Mouse (Mus musculus): ENCODE measurements around the gene Ppil3.

Gene Ppil3

GRCm38 (mm10) chr1:58445143-58445722 lies at the start of gene Ppil3, which contains the start of gene Nif3l1:
TSS of gene Ppil3 (minus strand) at chr1:58445486.
TSS of gene Nif3l1 (plus strand) at chr1:58445151.
- DNase-seq (ENCODE audit: low spot score), result peak; percentile 89

- no peak for DNase-seq (ENCODE audit: low spot score)
Measured at GRCm38 (mm10) chr1:58482647-58483046, 37.4 kb upstream of the Ppil3 start.

- DNase-seq (ENCODE audit: low spot score), result no peak
Measured at GRCm38 (mm10) chr1:58475662-58476061, 30.4 kb upstream of the Ppil3 start.

- no peak for DNase-seq (ENCODE audit: low spot score)
Measured at GRCm38 (mm10) chr1:58465561-58465960, 20.3 kb upstream of the Ppil3 start.

GRCm38 (mm10) chr1:58465042-58465441 lies 19.8 kb upstream of the Ppil3 start:
- DNase-seq (ENCODE audit: low spot score), result no peak

- no peak for DNase-seq (ENCODE audit: low spot score)
Measured at GRCm38 (mm10) chr1:58463935-58464334, 18.6 kb upstream of the Ppil3 start.

GRCm38 (mm10) chr1:58460566-58460965 lies 15.3 kb upstream of the Ppil3 start:
- no peak for DNase-seq (ENCODE audit: low spot score)

- DNase-seq (ENCODE audit: low spot score), result no peak
Measured at GRCm38 (mm10) chr1:58458867-58459266, 13.6 kb upstream of the Ppil3 start.

GRCm38 (mm10) chr1:58458175-58458574 lies 12.9 kb upstream of the Ppil3 start:
- no peak for DNase-seq (ENCODE audit: low spot score)

GRCm38 (mm10) chr1:58454316-58454715 lies 9.0 kb upstream of the Ppil3 start:
- DNase-seq (ENCODE audit: low spot score), result peak; percentile 76

- DNase-seq (ENCODE audit: low spot score), result no peak
Measured at GRCm38 (mm10) chr1:58448396-58448795, 3.1 kb upstream of the Ppil3 start.

GRCm38 (mm10) chr1:58447766-58448165 lies 2.5 kb upstream of the Ppil3 start:
- no peak for DNase-seq (ENCODE audit: low spot score)

- peak; percentile 66 for DNase-seq (ENCODE audit: low spot score)
Measured at GRCm38 (mm10) chr1:58445861-58446260, 575 bp upstream of the Ppil3 start.

GRCm38 (mm10) chr1:58444691-58445090 lies 595 bp downstream of the Ppil3 start:
- no peak for DNase-seq (ENCODE audit: low spot score)

GRCm38 (mm10) chr1:58424551-58424950 lies 20.7 kb downstream of the Ppil3 start:
- no peak for DNase-seq (ENCODE audit: low spot score)

- peak; percentile 93 for DNase-seq (ENCODE audit: low spot score)
Measured at GRCm38 (mm10) chr1:58423371-58424248, 21.7 kb downstream of the Ppil3 start, which contains the start of gene Clk1. TSS of gene Clk1 (minus strand) at chr1:58424066.

- DNase-seq (ENCODE audit: low spot score), result peak; percentile 81
Measured at GRCm38 (mm10) chr1:58422879-58423278, 22.4 kb downstream of the Ppil3 start.

GRCm38 (mm10) chr1:58420961-58421360 lies 24.3 kb downstream of the Ppil3 start:
- DNase-seq (ENCODE audit: low spot score), result peak; percentile 45

GRCm38 (mm10) chr1:58420032-58420431 lies 25.3 kb downstream of the Ppil3 start:
- no peak for DNase-seq (ENCODE audit: low spot score)

- DNase-seq (ENCODE audit: low spot score), result no peak
Measured at GRCm38 (mm10) chr1:58416048-58416447, 29.2 kb downstream of the Ppil3 start.

- peak; percentile 50 for DNase-seq (ENCODE audit: low spot score)
Measured at GRCm38 (mm10) chr1:58415442-58415841, 29.8 kb downstream of the Ppil3 start.

GRCm38 (mm10) chr1:58410776-58411175 lies 34.5 kb downstream of the Ppil3 start:
- no peak for DNase-seq (ENCODE audit: low spot score)

GRCm38 (mm10) chr1:58410198-58410588 lies 35.1 kb downstream of the Ppil3 start:
- peak; percentile 27 for DNase-seq (ENCODE audit: low spot score)

Data from T-cell, adult 2 months (primary cell).